Mouse (Mus musculus): ENCODE measurements around the gene Anp32b. TPM values are rescaled to one million over a fixed set of nuclear protein-coding genes. Genes with fewer than 3 reads are reported as not detected.

The Anp32b gene
- polyA plus RNA-seq, 2 experiments: 159 to 245 TPM

GRCm38 (mm10) chr4:46463130-46463830, 12.6 kb downstream of the Anp32b start:
- ATAC-seq (ENCODE audit: low FRiP score, low read depth): peak; percentile 50; the same call in 1 of the 2 replicates

GRCm38 (mm10) chr4:46465740-46466139, 15.0 kb downstream of the Anp32b start:
- no peak overlapping the region for H3K9ac ChIP-seq (ENCODE audit: low read depth, low read length, severe bottlenecking)
- no peak for DNase-seq (ENCODE audit: low spot score)
- H3K36me3 ChIP-seq (ENCODE audit: control insufficient read depth, insufficient read depth, low read length): peaks cover 100% of the 10 kb centered on the region
- WGBS: 88% methylated on average over 3 of the region's 3 CpGs
- ATAC-seq (ENCODE audit: low FRiP score, low read depth): no peak
- no peak overlapping the region for H3K4me3 ChIP-seq (replicated peaks; ENCODE audit: low read length)
- no peaks in the 10 kb centered on the region for H3K27me3 ChIP-seq (ENCODE audit: control insufficient read depth, insufficient read depth, low read length)
- no peaks in the 10 kb centered on the region for H3K4me1 ChIP-seq (ENCODE audit: control insufficient read depth, insufficient read depth, low read length)
- no peak overlapping the region for H3K4me2 ChIP-seq (replicated peaks; ENCODE audit: low read depth, low read length, severe bottlenecking)
- no peak overlapping the region for H3K27ac ChIP-seq (replicated peaks; ENCODE audit: low read depth, low read length)
- TF ChIP-seq POLR2A (IDR thresholded peaks at IDR 0.05; ENCODE audit: borderline replicate concordance, extremely low read depth, insufficient read depth, insufficient read length): no peak
- no peaks in the 10 kb centered on the region for H3K9me3 ChIP-seq (ENCODE audit: control insufficient read depth, low read length)

More at GRCm38 (mm10) chr4:46463130-46463830, 12.6 kb downstream of the Anp32b start:
- Histone ChIP-seq H3K4me1 (ENCODE audit: control insufficient read depth, insufficient read depth, low read length) (no peaks in the 10 kb centered on the region), H3K9me3 (ENCODE audit: control insufficient read depth, low read length) (no peaks in the 10 kb centered on the region), H3K36me3 (ENCODE audit: control insufficient read depth, insufficient read depth, low read length) (peaks cover 83% of the 10 kb centered on the region), H3K9ac (ENCODE audit: low read depth, low read length, severe bottlenecking) (no peak overlapping the region), H3K27me3 (ENCODE audit: control insufficient read depth, insufficient read depth, low read length) (no peaks in the 10 kb centered on the region), H3K27ac (replicated peaks; ENCODE audit: low read depth, low read length) (no peak overlapping the region), H3K4me3 (replicated peaks; ENCODE audit: low read length) (no peak overlapping the region), H3K4me2 (replicated peaks; ENCODE audit: low read depth, low read length, severe bottlenecking) (no peak overlapping the region)
- TF ChIP-seq POLR2A (IDR thresholded peaks at IDR 0.05; ENCODE audit: borderline replicate concordance, extremely low read depth, insufficient read depth, insufficient read length): no peak
- 75% methylated on average over 7 of the region's 7 CpGs for WGBS
- DNase-seq (ENCODE audit: low spot score): no peak

GRCm38 (mm10) chr4:46475101-46475500, 24.4 kb downstream of the Anp32b start:
- no peak for DNase-seq (ENCODE audit: low spot score)
- ATAC-seq (ENCODE audit: low FRiP score, low read depth): no peak
- Histone ChIP-seq H3K9me3 (ENCODE audit: control insufficient read depth, low read length) (no peaks in the 10 kb centered on the region), H3K27me3 (ENCODE audit: control insufficient read depth, insufficient read depth, low read length) (no peaks in the 10 kb centered on the region), H3K9ac (ENCODE audit: low read depth, low read length, severe bottlenecking) (no peak overlapping the region), H3K4me2 (replicated peaks; ENCODE audit: low read depth, low read length, severe bottlenecking) (no peak overlapping the region), H3K36me3 (ENCODE audit: control insufficient read depth, insufficient read depth, low read length) (peaks cover 67% of the 10 kb centered on the region), H3K4me3 (replicated peaks; ENCODE audit: low read length) (no peak overlapping the region), H3K4me1 (ENCODE audit: control insufficient read depth, insufficient read depth, low read length) (no peaks in the 10 kb centered on the region), H3K27ac (replicated peaks; ENCODE audit: low read depth, low read length) (no peak overlapping the region)
- no peak for TF ChIP-seq POLR2A (IDR thresholded peaks at IDR 0.05; ENCODE audit: borderline replicate concordance, extremely low read depth, insufficient read depth, insufficient read length)
- 90% methylated on average over 5 of the region's 5 CpGs for WGBS

- ATAC-seq (ENCODE audit: low FRiP score, low read depth) (no peak), DNase-seq (ENCODE audit: low spot score) (no peak)
- Histone ChIP-seq H3K4me1 (ENCODE audit: control insufficient read depth, insufficient read depth, low read length) (no peaks in the 10 kb centered on the region), H3K4me3 (replicated peaks; ENCODE audit: low read length) (no peak overlapping the region), H3K9ac (ENCODE audit: low read depth, low read length, severe bottlenecking) (no peak overlapping the region), H3K27ac (replicated peaks; ENCODE audit: low read depth, low read length) (no peak overlapping the region), H3K4me2 (replicated peaks; ENCODE audit: low read depth, low read length, severe bottlenecking) (no peak overlapping the region), H3K36me3 (ENCODE audit: control insufficient read depth, insufficient read depth, low read length) (peaks cover 31% of the 10 kb centered on the region), H3K27me3 (ENCODE audit: control insufficient read depth, insufficient read depth, low read length) (no peaks in the 10 kb centered on the region), H3K9me3 (ENCODE audit: control insufficient read depth, low read length) (no peaks in the 10 kb centered on the region)
- WGBS: 97% methylated on average over 2 of the region's 2 CpGs
- no peak for TF ChIP-seq POLR2A (IDR thresholded peaks at IDR 0.05; ENCODE audit: borderline replicate concordance, extremely low read depth, insufficient read depth, insufficient read length)
Observed at GRCm38 (mm10) chr4:46479081-46479480, 28.4 kb downstream of the Anp32b start.

GRCm38 (mm10) chr4:46485696-46486417, 35.2 kb downstream of the Anp32b start:
- Histone ChIP-seq H3K4me2 (replicated peaks; ENCODE audit: low read depth, low read length, severe bottlenecking) (no peak overlapping the region), H3K27me3 (ENCODE audit: control insufficient read depth, insufficient read depth, low read length) (no peaks in the 10 kb centered on the region), H3K36me3 (ENCODE audit: control insufficient read depth, insufficient read depth, low read length) (no peaks in the 10 kb centered on the region), H3K4me1 (ENCODE audit: control insufficient read depth, insufficient read depth, low read length) (peaks cover 5% of the 10 kb centered on the region), H3K9ac (ENCODE audit: low read depth, low read length, severe bottlenecking) (no peak overlapping the region), H3K4me3 (replicated peaks; ENCODE audit: low read length) (no peak overlapping the region), H3K9me3 (ENCODE audit: control insufficient read depth, low read length) (no peaks in the 10 kb centered on the region), H3K27ac (replicated peaks; ENCODE audit: low read depth, low read length) (no peak overlapping the region)
- 39% methylated on average over 14 of the region's 14 CpGs for WGBS
- ATAC-seq (ENCODE audit: low FRiP score, low read depth) (no peak), DNase-seq (ENCODE audit: low spot score) (peak; percentile 20)
- TF ChIP-seq POLR2A (IDR thresholded peaks at IDR 0.05; ENCODE audit: borderline replicate concordance, extremely low read depth, insufficient read depth, insufficient read length): no peak
